18 mouse cellular contexts compared by ENCODE assay signal in genomic region chr8:94862487-94863220, GRCm38 (mm10). TPM values are rescaled to one million over a fixed set of nuclear protein-coding genes. Genes with fewer than 3 reads are reported as not detected.
DNase-seq lines count a peak whose midpoint lies in the region; ATAC-seq and TF ChIP-seq lines count a peak whose summit lies in the region.
"Had no signal": no experiment of that assay in that cellular context is flagged by ENCODE, and none has a peak within 500 bp of the region (broad histone marks: within the 10 kb centered on the region; RNA-seq: fewer than 3 reads in every experiment).

No protein-coding gene starts in this region.

- peak overlapping the region; percentile 32; the same call in 1 of the 2 replicates for H3K27ac ChIP-seq in kidney, embryonic 15.5 days
- H3K27ac ChIP-seq in lung, postnatal 0 days (ENCODE audit: low read length), result no peak overlapping the region
- H3K27ac ChIP-seq in stomach, postnatal 0 days (replicated peaks), result no peak overlapping the region
- H3K27ac ChIP-seq: embryonic facial prominence, embryonic 12.5 days; hindbrain, embryonic 12.5 days; limb, embryonic 13.5 days; neural tube, embryonic 12.5 days had no signal

- H3K36me3 ChIP-seq in kidney, embryonic 15.5 days, result peaks cover 85% of the 10 kb centered on the region
- H3K36me3 ChIP-seq in lung, postnatal 0 days (ENCODE audit: insufficient read depth, low read length), result peaks cover 33% of the 10 kb centered on the region
- H3K36me3 ChIP-seq in stomach, postnatal 0 days (ENCODE audit: control insufficient read depth, insufficient read depth, low read length), result peaks cover 6% of the 10 kb centered on the region; the same call in 1 of the 2 replicates

- H3K4me3 ChIP-seq in kidney, embryonic 15.5 days (replicated peaks), result no peak overlapping the region
- H3K4me3 ChIP-seq in lung, postnatal 0 days (ENCODE audit: low read depth, low read length), result no peak overlapping the region
- no peak overlapping the region for H3K4me3 ChIP-seq in stomach, postnatal 0 days (ENCODE audit: low read depth, low read length)
- H3K4me3 ChIP-seq: embryonic facial prominence, embryonic 12.5 days; hindbrain, embryonic 12.5 days; limb, embryonic 13.5 days; neural tube, embryonic 12.5 days had no signal

- WGBS in kidney, embryonic 15.5 days, result 85% methylated on average over 12 of the region's 12 CpGs
- 74% methylated on average over 12 of the region's 12 CpGs for WGBS in lung, postnatal 0 days
- WGBS in stomach, postnatal 0 days, result 87% methylated on average over 12 of the region's 12 CpGs

- TF ChIP-seq EP300 in lung, postnatal 0 days (IDR thresholded peaks at IDR 0.05), result peak; percentile 29; the same call in 1 of the 2 replicates
- TF ChIP-seq EP300 in stomach, postnatal 0 days (optimal IDR thresholded peaks at IDR 0.05), result no peak

- peak; percentile 92 for DNase-seq in heart, adult 11 months
- no peak for DNase-seq in heart, postnatal 4 days
- DNase-seq in kidney, adult 8-10 months, result no peak
- DNase-seq in lung, postnatal 0 days (ENCODE audit: low spot score), result peak; percentile 44
- DNase-seq in lung, postnatal 14 days, result no peak
- DNase-seq in stomach, postnatal 0 days (ENCODE audit: low spot score), result no peak
- DNase-seq: cerebellum, adult 18-20 months; gastrocnemius, postnatal 36 days; layer of hippocampus, adult 9-11 months; right cerebral cortex, postnatal 14 days had no signal

- no peak overlapping the region for H3K9ac ChIP-seq in kidney, embryonic 15.5 days
- H3K9ac ChIP-seq in lung, postnatal 0 days (replicated peaks; ENCODE audit: low read depth), result no peak overlapping the region
- H3K9ac ChIP-seq in stomach, postnatal 0 days (ENCODE audit: low read length), result no peak overlapping the region
- H3K9ac ChIP-seq: embryonic facial prominence, embryonic 12.5 days; hindbrain, embryonic 12.5 days; limb, embryonic 13.5 days; neural tube, embryonic 12.5 days had no signal

- no peak for TF ChIP-seq CTCF in lung, postnatal 0 days (IDR thresholded peaks at IDR 0.05)
- TF ChIP-seq CTCF in stomach, postnatal 0 days (IDR thresholded peaks at IDR 0.05; ENCODE audit: low read depth), result no peak

- H3K27me3 ChIP-seq in kidney, embryonic 15.5 days, result no peaks in the 10 kb centered on the region
- no peaks in the 10 kb centered on the region for H3K27me3 ChIP-seq in lung, postnatal 0 days (replicated peaks; ENCODE audit: insufficient read depth, low read length)
- no peaks in the 10 kb centered on the region for H3K27me3 ChIP-seq in stomach, postnatal 0 days (ENCODE audit: control insufficient read depth, insufficient read depth, low read length)
- H3K27me3 ChIP-seq: embryonic facial prominence, embryonic 12.5 days; hindbrain, embryonic 12.5 days; limb, embryonic 13.5 days; neural tube, embryonic 12.5 days; Patski had no signal

- no peak for ATAC-seq in kidney, embryonic 15.5 days (replicated peaks; ENCODE audit: low FRiP score)
- ATAC-seq in lung, postnatal 0 days, result peak; percentile 67
- 0 out of 2 replicates have a peak, but pooled peaks have one; percentile 14 for ATAC-seq in stomach, postnatal 0 days (ENCODE audit: low FRiP score, low TSS enrichment)
- ATAC-seq in frontal cortex, adult (ENCODE audit: low TSS enrichment), result no peak
- ATAC-seq: Patski had no signal

- H3K9me3 ChIP-seq in kidney, embryonic 15.5 days (replicated peaks), result no peaks in the 10 kb centered on the region
- no peaks in the 10 kb centered on the region for H3K9me3 ChIP-seq in lung, postnatal 0 days (ENCODE audit: low read length)
- H3K9me3 ChIP-seq in stomach, postnatal 0 days (ENCODE audit: control insufficient read depth, low read length), result no peaks in the 10 kb centered on the region
- H3K9me3 ChIP-seq: embryonic facial prominence, embryonic 12.5 days; hindbrain, embryonic 12.5 days; limb, embryonic 13.5 days; neural tube, embryonic 12.5 days had no signal

- H3K4me2 ChIP-seq in kidney, embryonic 15.5 days, result no peak overlapping the region
- H3K4me2 ChIP-seq in lung, postnatal 0 days (replicated peaks; ENCODE audit: low read depth, low read length), result no peak overlapping the region
- H3K4me2 ChIP-seq in stomach, postnatal 0 days (replicated peaks; ENCODE audit: low read depth), result no peak overlapping the region
- H3K4me2 ChIP-seq: embryonic facial prominence, embryonic 12.5 days; hindbrain, embryonic 12.5 days; limb, embryonic 13.5 days; neural tube, embryonic 12.5 days had no signal

- H3K4me1 ChIP-seq in kidney, embryonic 15.5 days, result peaks cover 16% of the 10 kb centered on the region
- H3K4me1 ChIP-seq in lung, postnatal 0 days (ENCODE audit: insufficient read depth, low read depth, low read length), result no peaks in the 10 kb centered on the region; the same call in 1 of the 2 replicates
- H3K4me1 ChIP-seq in stomach, postnatal 0 days (replicated peaks; ENCODE audit: control insufficient read depth, insufficient read depth), result no peaks in the 10 kb centered on the region

RNA-seq across cellular contexts. Expression of gene Polr2c, which starts 5.4 kb away (rescaled TPM):
- 10 to 100 TPM; 63.3 to 74.8 TPM for total RNA-seq in heart, postnatal 4 days (2021)
- 155 and 157 TPM in 2 replicates for polyA plus RNA-seq in kidney, embryonic 15.5 days (2015; fragmentation: Nextera tagmentation; extraction: Ambion mirVana)
- 98.4 and 103 TPM in 2 replicates for polyA plus RNA-seq in lung, postnatal 0 days (2015; fragmentation: Nextera tagmentation; extraction: Ambion mirVana)
- polyA plus RNA-seq in stomach, postnatal 0 days (2015; fragmentation: Nextera tagmentation; extraction: Ambion mirVana), result 70.4 and 72.7 TPM in 2 replicates

RNA-seq across cellular contexts. Expression of gene Dok4, which starts 13.5 kb away (rescaled TPM):
- 10 to 100 TPM; 34.2 to 39.5 TPM for total RNA-seq in heart, postnatal 4 days (2021)
- 27.0 and 32.8 TPM in 2 replicates for polyA plus RNA-seq in kidney, embryonic 15.5 days (2015; fragmentation: Nextera tagmentation; extraction: Ambion mirVana)
- polyA plus RNA-seq in lung, postnatal 0 days (2015; fragmentation: Nextera tagmentation; extraction: Ambion mirVana), result 42.7 and 47.5 TPM in 2 replicates
- 19.3 and 20.5 TPM in 2 replicates for polyA plus RNA-seq in stomach, postnatal 0 days (2015; fragmentation: Nextera tagmentation; extraction: Ambion mirVana)

RNA-seq across cellular contexts. Expression of gene Ciapin1, which starts 24.5 kb away (rescaled TPM):
- 10 to 100 TPM; 84.5 to 91.1 TPM for total RNA-seq in heart, postnatal 4 days (2021)
- 115 and 126 TPM in 2 replicates for polyA plus RNA-seq in kidney, embryonic 15.5 days (2015; fragmentation: Nextera tagmentation; extraction: Ambion mirVana)
- 66.7 and 74.5 TPM in 2 replicates for polyA plus RNA-seq in lung, postnatal 0 days (2015; fragmentation: Nextera tagmentation; extraction: Ambion mirVana)
- polyA plus RNA-seq in stomach, postnatal 0 days (2015; fragmentation: Nextera tagmentation; extraction: Ambion mirVana), result 58.8 and 61.7 TPM in 2 replicates

RNA-seq across cellular contexts. Expression of gene Coq9, which starts 24.5 kb away (rescaled TPM):
- total RNA-seq in heart, postnatal 4 days (2021), result 100 to 1,000 TPM; 237 to 239 TPM
- 81.0 and 83.6 TPM in 2 replicates for polyA plus RNA-seq in kidney, embryonic 15.5 days (2015; fragmentation: Nextera tagmentation; extraction: Ambion mirVana)
- polyA plus RNA-seq in lung, postnatal 0 days (2015; fragmentation: Nextera tagmentation; extraction: Ambion mirVana), result 47.1 and 51.4 TPM in 2 replicates
- 62.3 and 66.7 TPM in 2 replicates for polyA plus RNA-seq in stomach, postnatal 0 days (2015; fragmentation: Nextera tagmentation; extraction: Ambion mirVana)

RNA-seq across cellular contexts. Expression of gene Ccl17, which starts 52.4 kb away (rescaled TPM):
- total RNA-seq in heart, postnatal 4 days (2021), result under 1 TPM in 1 of 2 experiments, not detected in 1; 0.60 TPM
- not detected in 2 replicates for polyA plus RNA-seq in kidney, embryonic 15.5 days (2015; fragmentation: Nextera tagmentation; extraction: Ambion mirVana)
- 5.7 and 9.1 TPM in 2 replicates for polyA plus RNA-seq in lung, postnatal 0 days (2015; fragmentation: Nextera tagmentation; extraction: Ambion mirVana)
- polyA plus RNA-seq in stomach, postnatal 0 days (2015; fragmentation: Nextera tagmentation; extraction: Ambion mirVana), result 0.42 and 0.55 TPM in 2 replicates
- total RNA-seq: gastrocnemius, postnatal 36 days had no signal
- polyA plus RNA-seq: embryonic facial prominence, embryonic 12.5 days; hindbrain, embryonic 12.5 days; intestine, embryonic 14.5 days; neural tube, embryonic 12.5 days had no signal

Comparison
In these comparisons a context has a peak if more than half of its experiments do, and no peak if none do; other contexts are left out.
1. DNase-seq: peak in heart, adult 11 months (single experiment) and lung, postnatal 0 days (single experiment); none in heart, postnatal 4 days (single experiment), kidney, adult 8-10 months (0 of 2), lung, postnatal 14 days (single experiment) and stomach, postnatal 0 days (single experiment).
2. ATAC-seq: peak in lung, postnatal 0 days (single experiment) and stomach, postnatal 0 days (single experiment); none in kidney, embryonic 15.5 days (single experiment) and frontal cortex, adult (single experiment).